ENCODE assay signal across 30 mouse cellular contexts in the genomic region with DNA sequence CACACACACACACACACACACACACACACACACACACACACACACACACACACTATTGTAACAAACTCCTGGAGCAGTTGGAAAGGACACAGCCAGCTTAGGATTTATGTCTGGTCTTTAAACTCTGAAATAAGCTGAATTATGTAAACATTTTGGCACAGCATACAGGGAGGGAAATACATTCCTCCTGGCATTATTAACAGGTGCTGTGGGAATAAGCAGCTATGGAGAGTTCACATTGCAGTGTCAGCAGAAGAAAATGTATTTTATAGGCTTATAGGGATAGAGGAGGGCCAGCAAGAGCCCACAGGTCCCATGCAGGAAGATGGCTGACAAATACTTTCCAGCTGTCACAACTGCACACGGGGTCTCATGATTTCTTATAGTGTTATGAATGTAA.
A peak's percentile ranks its signal among the peaks of the same experiment; 100 is the strongest.
DNase-seq lines count a peak whose midpoint lies in the region; ATAC-seq lines count a peak whose summit lies in the region.
"Had no signal": no experiment of that assay in that cellular context is flagged by ENCODE, and none has a peak within 500 bp of the region (broad histone marks: within the 10 kb centered on the region; RNA-seq: fewer than 3 reads in every experiment).

No protein-coding gene starts in this region.

- H3K27me3 ChIP-seq in midbrain, embryonic 15.5 days (replicated peaks): no peaks in the 10 kb centered on the region
- no peaks in the 10 kb centered on the region for H3K27me3 ChIP-seq in midbrain, embryonic 14.5 days (ENCODE audit: control insufficient read depth, insufficient read depth, low read length)
- no peaks in the 10 kb centered on the region for H3K27me3 ChIP-seq in embryonic facial prominence, embryonic 11.5 days (ENCODE audit: control insufficient read depth, insufficient read depth, low read length)
- H3K27me3 ChIP-seq in limb, embryonic 13.5 days: no peaks in the 10 kb centered on the region
- H3K27me3 ChIP-seq in neural tube, embryonic 15.5 days (replicated peaks): no peaks in the 10 kb centered on the region
- H3K27me3 ChIP-seq in heart, embryonic 12.5 days (replicated peaks): no peaks in the 10 kb centered on the region
- H3K27me3 ChIP-seq: hindbrain, embryonic 12.5 days; liver, embryonic 12.5 days; megakaryocyte, embryonic 14.5 days; midbrain, embryonic 13.5 days had no signal

- H3K9ac ChIP-seq in midbrain, embryonic 15.5 days: no peak overlapping the region
- no peak overlapping the region for H3K9ac ChIP-seq in midbrain, embryonic 14.5 days (replicated peaks; ENCODE audit: low read length)
- no peak overlapping the region for H3K9ac ChIP-seq in embryonic facial prominence, embryonic 11.5 days (replicated peaks; ENCODE audit: low read length)
- no peak overlapping the region for H3K9ac ChIP-seq in limb, embryonic 13.5 days
- H3K9ac ChIP-seq in neural tube, embryonic 15.5 days (replicated peaks): no peak overlapping the region
- H3K9ac ChIP-seq in heart, embryonic 12.5 days: no peak overlapping the region
- H3K9ac ChIP-seq: hindbrain, embryonic 12.5 days; liver, embryonic 12.5 days; liver, postnatal 0 days; midbrain, embryonic 13.5 days had no signal

- peaks cover 7% of the 10 kb centered on the region; the same call in 1 of the 2 replicates for H3K4me1 ChIP-seq in midbrain, embryonic 15.5 days
- no peaks in the 10 kb centered on the region for H3K4me1 ChIP-seq in midbrain, embryonic 14.5 days (ENCODE audit: control insufficient read depth, insufficient read depth, low read length)
- H3K4me1 ChIP-seq in embryonic facial prominence, embryonic 11.5 days (ENCODE audit: control insufficient read depth, insufficient read depth, low read length): no peaks in the 10 kb centered on the region
- peaks cover 20% of the 10 kb centered on the region for H3K4me1 ChIP-seq in limb, embryonic 13.5 days
- peaks cover 7% of the 10 kb centered on the region for H3K4me1 ChIP-seq in neural tube, embryonic 15.5 days
- H3K4me1 ChIP-seq in heart, embryonic 12.5 days (replicated peaks): no peaks in the 10 kb centered on the region
- H3K4me1 ChIP-seq: heart, embryonic 10.5 days; hindbrain, embryonic 12.5 days; liver, embryonic 12.5 days; megakaryocyte, embryonic 14.5 days; midbrain, embryonic 13.5 days had no signal

- no peaks in the 10 kb centered on the region for H3K36me3 ChIP-seq in midbrain, embryonic 15.5 days (replicated peaks)
- no peaks in the 10 kb centered on the region for H3K36me3 ChIP-seq in midbrain, embryonic 14.5 days (ENCODE audit: control insufficient read depth, insufficient read depth, low read length)
- no peaks in the 10 kb centered on the region for H3K36me3 ChIP-seq in embryonic facial prominence, embryonic 11.5 days (replicated peaks; ENCODE audit: control insufficient read depth, insufficient read depth, low read depth, low read length)
- no peaks in the 10 kb centered on the region for H3K36me3 ChIP-seq in limb, embryonic 13.5 days
- no peaks in the 10 kb centered on the region for H3K36me3 ChIP-seq in neural tube, embryonic 15.5 days
- no peaks in the 10 kb centered on the region for H3K36me3 ChIP-seq in heart, embryonic 12.5 days
- H3K36me3 ChIP-seq: heart, embryonic 10.5 days; hindbrain, embryonic 12.5 days; liver, embryonic 12.5 days; midbrain, embryonic 13.5 days had no signal

- 60% methylated on average over 1 of the region's 1 CpGs for WGBS in midbrain, embryonic 15.5 days
- 61% methylated on average over 1 of the region's 1 CpGs for WGBS in midbrain, embryonic 14.5 days
- 30% methylated on average over 1 of the region's 1 CpGs for WGBS in embryonic facial prominence, embryonic 11.5 days
- WGBS in limb, embryonic 13.5 days: 11% methylated on average over 1 of the region's 1 CpGs
- WGBS in neural tube, embryonic 15.5 days: 39% methylated on average over 1 of the region's 1 CpGs
- WGBS in heart, embryonic 12.5 days: 86% methylated on average over 1 of the region's 1 CpGs

- no peak overlapping the region for H3K4me3 ChIP-seq in midbrain, embryonic 15.5 days
- H3K4me3 ChIP-seq in midbrain, embryonic 14.5 days (replicated peaks; ENCODE audit: low read depth, low read length): no peak overlapping the region
- H3K4me3 ChIP-seq in embryonic facial prominence, embryonic 11.5 days (ENCODE audit: low read depth, low read length): no peak overlapping the region
- H3K4me3 ChIP-seq in limb, embryonic 13.5 days: no peak overlapping the region
- H3K4me3 ChIP-seq in neural tube, embryonic 15.5 days (replicated peaks): no peak overlapping the region
- no peak overlapping the region for H3K4me3 ChIP-seq in heart, embryonic 12.5 days
- H3K4me3 ChIP-seq: heart, embryonic 10.5 days; hindbrain, embryonic 12.5 days; liver, embryonic 12.5 days; megakaryocyte, embryonic 14.5 days; midbrain, embryonic 13.5 days had no signal

- H3K27ac ChIP-seq in midbrain, embryonic 15.5 days: 0 out of 2 replicates have a peak overlapping the region, but pooled peaks have one; percentile 18
- H3K27ac ChIP-seq in midbrain, embryonic 14.5 days (replicated peaks; ENCODE audit: low read depth, low read length): no peak overlapping the region
- H3K27ac ChIP-seq in embryonic facial prominence, embryonic 11.5 days (replicated peaks; ENCODE audit: low read depth, low read length): no peak overlapping the region
- H3K27ac ChIP-seq in limb, embryonic 13.5 days: no peak overlapping the region
- H3K27ac ChIP-seq in neural tube, embryonic 15.5 days (replicated peaks): peak overlapping the region; percentile 11; the same call in 1 of the 2 replicates
- no peak overlapping the region for H3K27ac ChIP-seq in heart, embryonic 12.5 days (ENCODE audit: poor library complexity, severe bottlenecking)
- H3K27ac ChIP-seq: heart, embryonic 10.5 days; hindbrain, embryonic 12.5 days; hindbrain, postnatal 0 days; liver, embryonic 12.5 days; midbrain, embryonic 13.5 days had no signal

- no peak overlapping the region for H3K4me2 ChIP-seq in midbrain, embryonic 15.5 days
- no peak overlapping the region for H3K4me2 ChIP-seq in midbrain, embryonic 14.5 days (ENCODE audit: low read length)
- H3K4me2 ChIP-seq in embryonic facial prominence, embryonic 11.5 days (ENCODE audit: low read depth, low read length): no peak overlapping the region
- no peak overlapping the region for H3K4me2 ChIP-seq in limb, embryonic 13.5 days (replicated peaks)
- H3K4me2 ChIP-seq in neural tube, embryonic 15.5 days: no peak overlapping the region
- no peak overlapping the region for H3K4me2 ChIP-seq in heart, embryonic 12.5 days
- H3K4me2 ChIP-seq: hindbrain, embryonic 12.5 days; liver, embryonic 12.5 days; midbrain, embryonic 13.5 days had no signal

- no peak for ATAC-seq in midbrain, embryonic 15.5 days (replicated peaks)
- no peak for ATAC-seq in midbrain, embryonic 14.5 days (ENCODE audit: low FRiP score, low TSS enrichment)
- no peak for ATAC-seq in embryonic facial prominence, embryonic 11.5 days (replicated peaks; ENCODE audit: insufficient number of reproducible peaks, low FRiP score, low TSS enrichment, low read depth)
- ATAC-seq in limb, embryonic 13.5 days (ENCODE audit: low FRiP score, low read depth): peak; percentile 93
- no peak for ATAC-seq in neural tube, embryonic 15.5 days (ENCODE audit: low FRiP score)
- no peak for ATAC-seq in heart, embryonic 12.5 days (ENCODE audit: insufficient number of reproducible peaks, low FRiP score)
- ATAC-seq: CD4-positive, CD25-positive, alpha-beta regulatory T cell, adult 4 months; forebrain, embryonic 14.5 days; hindbrain, postnatal 0 days; intestine, embryonic 16.5 days; liver, embryonic 12.5 days; liver, postnatal 0 days; lung, postnatal 0 days had no signal

- no peak for DNase-seq in midbrain, embryonic 14.5 days
- peak; percentile 24 for DNase-seq in embryonic facial prominence, embryonic 11.5 days (ENCODE audit: low spot score)
- no peak for DNase-seq in cerebellum, postnatal 25 days
- DNase-seq: adrenal gland, postnatal 36 days; cerebellum, adult 11 months; cerebellum, adult 9-11 months; gastrocnemius, postnatal 14 days; heart, postnatal 36 days; kidney, adult 9 months; kidney, postnatal 36 days; left cerebral cortex, postnatal 4 days; liver, postnatal 0 days; lung, postnatal 4 days; right cerebral cortex, adult 18-20 months; spleen, adult 18-20 months; thymus, postnatal 14 days had no signal

- H3K9me3 ChIP-seq in midbrain, embryonic 15.5 days: no peaks in the 10 kb centered on the region
- H3K9me3 ChIP-seq in midbrain, embryonic 14.5 days (ENCODE audit: control insufficient read depth, low read length): no peaks in the 10 kb centered on the region
- no peaks in the 10 kb centered on the region for H3K9me3 ChIP-seq in embryonic facial prominence, embryonic 11.5 days (replicated peaks; ENCODE audit: control insufficient read depth, low read length)
- H3K9me3 ChIP-seq in limb, embryonic 13.5 days: no peaks in the 10 kb centered on the region
- no peaks in the 10 kb centered on the region for H3K9me3 ChIP-seq in neural tube, embryonic 15.5 days (replicated peaks)
- H3K9me3 ChIP-seq in heart, embryonic 12.5 days (replicated peaks): no peaks in the 10 kb centered on the region
- H3K9me3 ChIP-seq: heart, embryonic 10.5 days; hindbrain, embryonic 12.5 days; liver, embryonic 12.5 days; midbrain, embryonic 13.5 days had no signal

Comparison
In these comparisons a context has a peak if more than half of its experiments do, and no peak if none do; other contexts are left out.
1. H3K27ac ChIP-seq: peak in midbrain, embryonic 15.5 days (single experiment) and neural tube, embryonic 15.5 days (single experiment); none in midbrain, embryonic 14.5 days (single experiment), embryonic facial prominence, embryonic 11.5 days (single experiment), limb, embryonic 13.5 days (single experiment) and heart, embryonic 12.5 days (single experiment).